Mouse (Mus musculus): ENCODE results near the gene Olfr628.
"Not testable (repeated sequence)": the region's sequence is repeated elsewhere in the genome, so short reads cannot be mapped to it uniquely, and the experiment has no call there.

Olfr628 gene

GRCm38 (mm10) chr7:103730074-103730473, at the start of gene Olfr628:
Gene Olfr628, plus strand, starts transcription at chr7:103730374.
- no peak for DNase-seq (ENCODE audit: low read depth)

- no peak for DNase-seq (ENCODE audit: low read depth)
Measured at GRCm38 (mm10) chr7:103682420-103682819, 47.8 kb upstream of the Olfr628 start, which contains the start of gene Olfr625-ps1. Gene Olfr625-ps1, plus strand, starts transcription at chr7:103682720.

- DNase-seq (ENCODE audit: low read depth) = no peak
Measured at GRCm38 (mm10) chr7:103699469-103699868, 30.7 kb upstream of the Olfr628 start.

GRCm38 (mm10) chr7:103712024-103712423, 18.1 kb upstream of the Olfr628 start:
- no peak for DNase-seq (ENCODE audit: low read depth)

GRCm38 (mm10) chr7:103714371-103714770, 15.8 kb upstream of the Olfr628 start, which contains the start of gene Olfr243:
Gene Olfr243, plus strand, starts transcription at chr7:103714671.
- DNase-seq (ENCODE audit: low read depth) = no peak

- DNase-seq (ENCODE audit: low read depth) = not testable (repeated sequence)
Measured at GRCm38 (mm10) chr7:103716398-103716797, 13.8 kb upstream of the Olfr628 start.

GRCm38 (mm10) chr7:103744843-103745242, 14.7 kb downstream of the Olfr628 start, which contains the start of gene Olfr629:
Gene Olfr629, minus strand, starts transcription at chr7:103744943.
- no peak for DNase-seq (ENCODE audit: low read depth)

- DNase-seq (ENCODE audit: low read depth) = no peak
Measured at GRCm38 (mm10) chr7:103757233-103757632, 27.1 kb downstream of the Olfr628 start, which contains the start of gene Olfr630. Gene Olfr630, minus strand, starts transcription at chr7:103757333.

GRCm38 (mm10) chr7:103762212-103762611, 32.0 kb downstream of the Olfr628 start:
- not testable (repeated sequence) for DNase-seq (ENCODE audit: low read depth)

- DNase-seq (ENCODE audit: low read depth) = not testable (repeated sequence)
Measured at GRCm38 (mm10) chr7:103767687-103768086, 37.5 kb downstream of the Olfr628 start.

- DNase-seq (ENCODE audit: low read depth) = no peak
Measured at GRCm38 (mm10) chr7:103771494-103771893, 41.3 kb downstream of the Olfr628 start, which contains the start of gene Olfr69. Gene Olfr69, minus strand, starts transcription at chr7:103771594.

GRCm38 (mm10) chr7:103777652-103778051, 47.5 kb downstream of the Olfr628 start:
- DNase-seq (ENCODE audit: low read depth) = not testable (repeated sequence)

- no peak for DNase-seq (ENCODE audit: low read depth)
Measured at GRCm38 (mm10) chr7:103779598-103779997, 49.4 kb downstream of the Olfr628 start, which contains the start of gene Olfr68. Gene Olfr68, minus strand, starts transcription at chr7:103779698.

Measured in NIH3T3 (cell line).